Mouse (Mus musculus): Measurements from ENCODE around the gene Glis1. TPM values are rescaled to one million over a fixed set of nuclear protein-coding genes. Genes with fewer than 3 reads are reported as not detected.

Gene Glis1
- polyA plus RNA-seq (2012; rRNA removed) = 1.1 and 2.6 TPM in 2 replicates

GRCm38 (mm10) chr4:107434356-107435237 lies at the start of gene Glis1:
TSS of gene Glis1 (plus strand) at chr4:107434591.

GRCm38 (mm10) chr4:107684130-107684529 lies 249.7 kb downstream of the Glis1 start, which contains the start of gene Dmrtb1:
TSS of gene Dmrtb1 (minus strand) at chr4:107684230.

Other genes with a start within 250 kb of the Glis1 start
- gene Ldlrad1, start 225.4 kb upstream of the Glis1 start, polyA plus RNA-seq (2012; rRNA removed) = not detected in 2 replicates
- gene Lrrc42, start 181.1 kb upstream of the Glis1 start, polyA plus RNA-seq (2012; rRNA removed) = 41.9 and 43.2 TPM in 2 replicates
- 27.0 and 28.0 TPM in 2 replicates for gene Hspb11, start 181.0 kb upstream of the Glis1 start, polyA plus RNA-seq (2012; rRNA removed)
- gene Dio1, start 127.4 kb upstream of the Glis1 start, polyA plus RNA-seq (2012; rRNA removed) = not detected in 2 replicates
- gene Yipf1, start 120.2 kb upstream of the Glis1 start, polyA plus RNA-seq (2012; rRNA removed) = 35.7 and 37.7 TPM in 2 replicates
- 19.0 and 19.7 TPM in 2 replicates for gene Ndc1, start 66.8 kb upstream of the Glis1 start, polyA plus RNA-seq (2012; rRNA removed)
- 45.2 and 53.5 TPM in 2 replicates for gene Dmrtb1, start 249.6 kb downstream of the Glis1 start, polyA plus RNA-seq (2012; rRNA removed)